Mouse (Mus musculus): Measurements from ENCODE around the gene Tango2. TPM values are rescaled to one million over a fixed set of nuclear protein-coding genes. Genes with fewer than 3 reads are reported as not detected.

The Tango2 gene
- 43.5 TPM for total RNA-seq (2023)

GRCm38 (mm10) chr16:18347931-18348600 lies at the start of gene Tango2, which contains the start of gene Arvcf:
Gene Tango2 (minus strand): TSS chr16:18348103.
Gene Arvcf (plus strand): TSS chr16:18348182.

GRCm38 (mm10) chr16:18289067-18289588 lies 58.8 kb downstream of the Tango2 start, which contains the start of gene Dgcr8:
Gene Dgcr8 (minus strand): TSS chr16:18289246.

GRCm38 (mm10) chr16:18258221-18258620 lies 89.7 kb downstream of the Tango2 start, which contains the start of gene Gm49776:
Gene Gm49776 (minus strand): TSS chr16:18258321.

Other genes with a start within 250 kb of the Tango2 start
- not detected for gene Rtn4r, start 220.5 kb downstream of the Tango2 start, total RNA-seq (2023)
- gene Ccdc188, start 130.2 kb downstream of the Tango2 start, total RNA-seq (2023): not detected
- 30.4 TPM for gene Zdhhc8, start 113.0 kb downstream of the Tango2 start, total RNA-seq (2023)
- gene Trmt2a, start 99.4 kb downstream of the Tango2 start, total RNA-seq (2023): 102 TPM
- 95.8 TPM for gene Ranbp1, start 99.4 kb downstream of the Tango2 start, total RNA-seq (2023)
- not detected for gene Gm49776, start 89.8 kb downstream of the Tango2 start, total RNA-seq (2023)
- gene Dgcr8, start 58.9 kb downstream of the Tango2 start, total RNA-seq (2023): 29.5 TPM
- gene Arvcf, start 79 bp upstream of the Tango2 start, total RNA-seq (2023): 3.8 TPM
- gene Txnrd2, start 78.3 kb upstream of the Tango2 start, total RNA-seq (2023): 14.6 TPM
- gene Comt, start 78.7 kb upstream of the Tango2 start, total RNA-seq (2023): 9.1 TPM
- 8.0 TPM for gene Gnb1l, start 150.6 kb upstream of the Tango2 start, total RNA-seq (2023)
- gene Rtl10, start 150.8 kb upstream of the Tango2 start, total RNA-seq (2023): 7.4 TPM
- not detected for gene Tbx1, start 242.6 kb upstream of the Tango2 start, total RNA-seq (2023)